Mouse (Mus musculus) heart, postnatal 10 days (tissue): ENCODE data around the gene Setx. TPM values are rescaled to one million over a fixed set of nuclear protein-coding genes. Genes with fewer than 3 reads are reported as not detected.

Source experiments
- DNase-seq, 2 experiments: peaks; one replicate each; pipeline ENCODE4 v3.0.0; 2021
- intact Hi-C: fragments of 180-260 bp; cut with DNase I; formaldehyde crosslinking; loops from one replicate; pipeline ENCODE4 v1.15.1; 2025
- total RNA-seq, 2 experiments: library from RNA; stranded (reverse); gene quantifications; 2 replicates each; pipeline ENCODE4 v1.2.3; 2021

The Setx gene
- total RNA-seq, 2 experiments from 2014 or later, result 35.8 to 40.8 TPM

DNA sequence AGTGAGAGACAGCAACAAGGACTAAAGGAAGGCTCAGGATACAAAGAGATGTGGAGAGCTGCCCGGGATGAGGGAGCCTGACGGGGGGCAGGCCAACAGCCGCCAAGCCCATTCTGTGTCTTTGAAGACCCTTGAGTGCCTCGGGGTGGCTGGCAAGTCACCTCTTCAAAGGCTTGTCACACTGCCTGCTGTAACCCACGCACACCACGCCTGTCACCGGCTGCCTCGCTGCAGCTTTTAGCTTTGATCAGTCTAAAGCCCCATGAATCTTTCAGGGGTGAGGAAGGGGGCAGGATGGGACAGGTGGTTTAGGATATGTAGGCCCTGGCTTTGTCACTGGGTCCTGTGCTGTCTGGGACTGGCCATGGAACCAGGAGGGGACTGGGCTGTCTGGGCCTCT, 82.2 kb downstream of the Setx start:
- intact Hi-C loops, result no loop called here
- DNase-seq, result no peak

DNA sequence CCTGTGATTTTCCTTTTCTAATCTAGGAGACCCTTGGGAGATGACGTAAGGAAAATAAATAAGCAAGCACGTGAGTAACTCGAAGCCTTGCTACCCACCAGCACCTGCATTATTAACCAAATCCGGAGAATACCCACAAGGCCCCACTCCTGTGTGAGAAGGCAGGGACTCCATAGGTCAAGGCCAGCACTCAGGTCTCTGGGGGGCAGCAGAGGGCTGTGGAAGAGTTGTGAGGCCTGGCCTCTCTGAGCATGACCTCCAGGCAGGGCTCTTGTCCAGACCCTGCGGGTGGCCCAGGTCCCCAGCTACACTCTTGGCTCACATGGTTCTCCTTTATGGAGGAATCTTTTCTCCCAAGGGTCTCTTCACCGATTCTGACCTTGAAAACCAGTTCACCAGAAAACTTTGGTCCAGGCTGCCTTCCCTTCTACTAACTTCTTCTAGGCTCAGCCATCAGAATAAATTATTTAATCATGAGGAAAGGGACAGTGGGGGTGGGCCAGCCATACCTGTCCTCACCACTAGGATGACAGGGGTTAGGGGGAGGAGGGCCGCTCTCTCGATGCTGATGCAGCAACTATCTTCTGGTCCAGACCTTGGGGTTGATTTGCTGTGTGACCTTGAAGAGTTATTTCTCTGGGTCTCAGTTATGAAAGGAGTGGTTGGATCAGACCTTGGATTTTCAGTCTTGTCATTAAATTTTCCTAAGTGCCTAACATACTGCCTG, 92.5 kb downstream of the Setx start:
- peak; percentile 84 for DNase-seq
- intact Hi-C loops, result loop anchor here (5.0 kb wide), 3 partner anchors 336 to 386 kb away; no protein-coding TSS in a partner anchor

DNA sequence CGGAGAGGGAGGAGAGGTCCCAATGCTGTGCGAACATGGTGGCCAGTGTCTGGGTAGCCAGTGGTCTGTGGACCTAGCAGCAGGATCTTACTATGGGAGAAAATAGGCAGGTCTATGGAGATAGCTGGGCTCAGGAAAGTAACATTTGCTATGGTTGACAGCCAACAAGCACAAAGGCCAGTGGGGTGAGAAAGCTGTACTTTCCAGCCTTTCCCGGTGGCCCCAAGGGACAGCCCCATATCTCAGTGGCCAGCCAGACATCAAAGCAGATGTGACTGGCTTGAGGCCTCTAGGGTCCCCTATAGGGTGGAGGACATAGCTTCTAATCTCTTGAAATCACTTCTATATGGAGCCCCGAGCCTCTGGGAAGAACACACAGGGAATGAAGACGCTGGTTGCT, 93.1 kb downstream of the Setx start:
- intact Hi-C loops, result loop anchor here (5.0 kb wide), 3 partner anchors 335 to 385 kb away; no protein-coding TSS in a partner anchor
- peak in 1 of 2 experiments; percentile 10 for DNase-seq

DNA sequence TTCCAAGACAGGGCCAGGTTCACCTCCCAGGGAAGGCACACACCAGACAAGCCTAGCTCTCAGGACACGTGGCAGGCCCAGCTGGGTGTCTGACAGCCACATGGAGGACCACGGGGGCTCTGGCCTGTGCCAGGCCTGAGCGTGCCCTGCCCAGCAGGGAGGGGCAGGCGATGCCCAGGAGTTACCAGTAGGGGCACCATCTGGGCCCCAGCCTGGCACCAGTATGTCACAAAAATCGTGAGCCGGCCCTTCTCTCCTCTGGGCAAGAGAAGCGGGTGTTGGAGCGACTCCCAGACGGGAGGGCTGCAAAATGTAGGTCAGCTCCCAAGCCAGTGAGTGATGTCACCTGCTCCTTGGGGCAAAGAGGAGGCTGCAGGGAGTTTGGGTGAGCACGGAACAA, 93.9 kb downstream of the Setx start:
- peak; percentile 89 to 90 for DNase-seq
- intact Hi-C loops, result loop anchor here (5.0 kb wide), 3 partner anchors 334 to 384 kb away; no protein-coding TSS in a partner anchor

DNA sequence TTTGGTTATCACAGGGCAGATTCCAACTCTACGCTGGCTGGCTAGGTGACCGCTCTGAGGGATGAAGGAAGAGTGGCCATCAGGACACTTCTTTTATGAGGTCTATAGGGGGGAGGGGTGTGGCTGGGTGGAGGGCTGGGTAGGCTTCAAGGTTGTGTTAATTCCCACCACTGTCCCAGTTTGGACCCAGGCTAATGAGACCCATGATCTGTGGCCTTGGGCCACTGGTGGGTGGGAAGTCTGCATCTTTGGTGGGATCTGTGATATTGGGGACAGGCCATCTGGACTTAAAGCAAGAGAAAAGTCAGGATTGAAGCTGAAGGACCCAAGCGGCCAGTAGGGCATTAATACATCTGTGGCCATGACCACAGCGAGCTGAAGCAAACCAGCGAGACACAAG, 94.8 kb downstream of the Setx start:
- intact Hi-C loops, result loop anchor here (5.0 kb wide), 3 partner anchors 333 to 383 kb away; no protein-coding TSS in a partner anchor
- no peak for DNase-seq

DNA sequence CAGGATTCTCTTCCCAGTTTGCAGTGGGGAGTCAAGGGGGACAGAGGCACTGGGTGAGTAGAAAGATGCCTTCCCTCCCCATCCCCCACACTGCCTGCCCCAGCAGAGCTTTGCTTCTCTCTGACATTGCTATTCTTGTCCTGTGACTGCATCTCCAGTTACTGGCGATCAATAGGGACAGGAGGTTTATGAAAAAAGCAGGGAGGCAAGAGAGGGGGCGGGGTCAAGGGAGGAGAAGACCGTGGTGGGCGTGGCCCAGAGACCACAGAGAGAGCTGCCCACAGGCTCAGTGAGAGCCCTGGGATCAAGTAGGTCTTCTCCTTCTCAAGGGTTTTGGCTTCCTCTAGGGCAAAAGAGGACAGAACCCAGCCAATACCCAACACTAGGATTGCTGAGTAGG, 98.3 kb downstream of the Setx start:
- peak; percentile 44 to 58 for DNase-seq
- intact Hi-C loops, result no loop called here

DNA sequence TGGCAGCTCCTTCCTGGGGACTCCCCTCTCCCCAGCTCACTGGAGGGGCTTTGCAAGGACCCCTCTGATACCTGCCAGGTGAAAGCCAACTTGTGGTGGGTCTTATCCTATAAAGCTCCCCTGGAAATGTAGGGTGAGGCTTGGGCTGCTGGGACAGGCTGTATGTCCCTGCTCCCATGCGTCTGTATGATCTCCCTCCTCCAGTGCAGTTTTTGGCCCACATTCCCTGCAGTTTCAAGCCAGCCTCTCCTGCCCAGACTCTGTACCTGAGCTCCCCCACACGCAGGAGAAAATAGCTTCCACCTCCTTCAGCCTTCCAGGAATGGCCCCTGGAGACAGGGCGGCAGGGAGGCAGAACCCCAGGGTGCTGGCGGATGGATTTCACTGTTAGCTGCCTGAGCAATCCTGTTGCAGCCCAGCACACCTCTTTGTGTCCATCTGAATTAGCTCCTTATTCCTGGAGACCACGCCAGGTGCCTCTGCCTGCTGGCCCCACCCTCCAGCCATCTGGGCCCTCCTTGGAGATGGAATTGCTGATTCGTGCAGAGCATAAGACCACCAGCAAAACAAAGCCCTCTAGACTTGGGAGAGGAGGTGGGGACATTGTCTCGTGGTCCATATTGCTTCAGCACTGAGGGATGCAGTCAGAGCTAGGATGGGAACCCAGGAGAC, 99.7 kb downstream of the Setx start:
- no peak for DNase-seq
- intact Hi-C loops, result no loop called here

DNA sequence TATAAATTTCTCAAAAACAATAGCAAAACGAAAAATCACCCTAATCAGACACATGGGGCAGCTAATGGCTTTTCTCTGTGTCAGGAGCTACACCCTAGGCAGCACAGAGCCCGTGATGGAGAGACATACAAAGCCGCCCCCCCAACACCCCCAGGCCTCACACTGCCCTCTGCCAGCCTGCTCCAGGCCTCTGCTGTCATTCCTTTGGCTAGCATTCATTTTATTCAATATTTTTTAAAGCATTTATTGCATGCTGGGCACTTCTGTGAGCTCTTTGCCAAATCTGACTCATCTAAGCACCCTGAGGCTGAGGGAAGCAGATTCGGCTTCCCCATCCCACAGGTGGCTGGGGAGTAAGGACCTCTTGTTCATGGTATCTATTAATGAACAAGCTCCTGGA, 102.7 kb downstream of the Setx start:
- DNase-seq, result no peak
- intact Hi-C loops, result no loop called here

DNA sequence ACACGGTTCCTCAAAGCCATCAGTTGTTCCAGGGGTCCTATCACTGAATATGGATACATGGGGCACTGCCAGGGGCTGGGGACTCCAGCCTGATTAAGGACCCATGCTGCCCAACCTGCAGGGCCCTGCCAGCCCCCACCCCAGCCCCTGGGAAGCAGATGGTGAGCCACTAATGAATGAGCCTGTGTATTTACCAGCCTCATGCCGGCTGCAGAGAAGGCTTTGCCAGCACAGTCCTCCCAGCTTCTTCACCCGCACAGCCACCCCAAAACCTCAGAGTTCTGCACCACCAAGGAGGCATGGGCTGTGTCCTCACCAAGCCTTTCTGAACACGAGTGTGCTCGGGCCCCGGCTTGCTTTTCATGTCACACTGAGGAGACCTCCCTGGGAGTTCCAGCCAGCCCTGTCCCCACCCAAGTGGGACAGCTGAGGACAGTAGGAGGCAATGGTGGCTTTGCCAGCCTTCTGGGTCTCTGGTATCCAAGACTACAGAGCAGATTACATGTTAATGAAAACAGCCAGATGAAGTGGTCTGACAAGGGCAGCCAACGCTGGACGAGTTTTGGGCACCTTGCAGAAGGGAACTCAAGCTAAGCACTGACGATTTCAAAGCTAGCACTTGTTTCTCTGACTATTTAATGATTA, 106.3 kb downstream of the Setx start:
- DNase-seq, result no peak

More for the DNA sequence above, 106.3 kb downstream of the Setx start:
- intact Hi-C loops, result no loop called here

Other genes starting within 250 kb of the Setx start
- gene Barhl1, start 207.5 kb upstream of the Setx start, total RNA-seq, result not detected
- gene Cfap77, start 69.1 kb upstream of the Setx start, total RNA-seq, result not detected
- gene Ttf1, start 63.9 kb upstream of the Setx start, total RNA-seq, result 1 to 10 TPM; 6.0 to 7.7 TPM
- gene Ntng2, start 128.8 kb downstream of the Setx start, total RNA-seq, result 1 to 10 TPM; 3.0 to 3.4 TPM
- 10 to 100 TPM; 18.9 to 23.3 TPM for gene Med27, start 222.6 kb downstream of the Setx start, total RNA-seq